Mouse (Mus musculus) right cerebral cortex, adult 2 months (tissue): ENCODE measurements around the gene Hic1.
A peak's percentile ranks its signal among the peaks of the same experiment; 100 is the strongest.

Source experiments
- DNase-seq, 2 experiments: peaks; one replicate each; pipeline ENCODE4 v3.0.0; 2021 to 2022; ENCODE audit warnings: low spot score in 2 of 2

Hic1 gene

DNA sequence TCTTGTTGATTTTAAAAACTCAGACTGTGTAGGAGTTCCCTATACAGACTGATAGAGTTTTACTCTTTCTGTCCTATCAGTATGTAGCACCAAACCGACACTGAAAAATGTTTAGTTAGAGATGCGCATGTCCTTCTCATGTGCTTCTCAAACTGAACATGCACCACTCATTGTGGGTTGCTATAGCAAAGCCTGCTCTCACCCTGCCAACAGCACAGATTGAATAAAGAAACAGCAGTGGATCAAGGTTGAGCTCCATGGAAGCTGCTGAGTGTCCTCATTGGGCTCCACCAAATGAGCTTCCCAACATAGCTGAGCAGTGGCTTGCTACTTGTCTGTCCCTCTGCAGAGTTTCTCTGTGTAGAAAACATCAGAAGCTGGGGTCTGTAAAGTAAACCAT is 51.2 kb downstream of the Hic1 start:
- DNase-seq = peak in 1 of 2 experiments; percentile 14

DNA sequence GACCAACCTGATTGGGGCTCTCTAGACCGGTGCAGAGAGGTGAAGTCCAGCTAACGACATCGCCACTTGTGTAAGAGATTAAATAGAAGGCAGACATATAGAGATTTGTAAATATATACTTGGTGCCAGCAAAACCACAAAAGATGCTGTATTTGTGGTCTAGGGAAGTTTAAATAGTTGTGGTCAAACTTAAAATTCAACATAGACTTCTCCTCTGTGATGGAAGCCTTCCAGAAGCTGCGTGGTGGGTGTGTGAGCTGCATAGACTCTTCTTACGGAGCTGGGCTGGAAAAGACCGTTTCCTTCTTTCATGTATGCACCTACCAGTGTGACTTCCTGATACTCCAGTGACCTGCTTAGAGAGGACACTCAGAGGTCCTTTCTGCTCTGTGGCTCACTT is 52.9 kb downstream of the Hic1 start:
- no peak for DNase-seq
